ENCODE assay signal across 9 mouse cellular contexts in the genomic region with DNA sequence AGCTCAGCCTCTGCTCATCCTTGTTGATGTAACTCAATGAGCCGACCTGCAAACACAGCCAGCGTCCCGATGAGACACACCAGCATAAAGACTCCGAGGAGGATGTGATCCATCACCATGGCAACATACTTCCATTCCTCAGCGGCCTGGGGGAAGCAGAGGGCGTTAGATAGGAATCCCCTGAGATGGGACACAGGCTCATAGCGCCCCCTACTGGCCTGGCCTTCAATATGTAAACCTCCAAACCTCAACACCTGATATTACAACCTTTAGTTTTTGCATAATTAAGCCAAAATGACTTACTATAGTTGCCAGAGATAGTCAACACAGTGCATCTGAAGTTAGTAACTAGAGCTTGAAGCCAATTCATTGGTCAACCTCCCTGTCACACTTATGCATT. TPM values are rescaled to one million over a fixed set of nuclear protein-coding genes. Genes with fewer than 3 reads are reported as not detected.
DNase-seq lines count a peak whose midpoint lies in the region; TF ChIP-seq lines count a peak whose summit lies in the region.
"Had no signal": no experiment of that assay in that cellular context is flagged by ENCODE, and none has a peak within 500 bp of the region (broad histone marks: within the 10 kb centered on the region; RNA-seq: fewer than 3 reads in every experiment).

No protein-coding gene starts in this region.

- intact Hi-C loops in left cerebral cortex, postnatal 36 days (cut with DNase I): no loop called here

- peaks cover 9% of the 10 kb centered on the region; the same call in 1 of the 2 replicates for H3K4me1 ChIP-seq in heart, embryonic 10.5 days

- DNase-seq in heart, postnatal 4 days: peak; percentile 53
- no peak for DNase-seq in heart, embryonic 10.5 days (ENCODE audit: low spot score)
- peak; percentile 42 for DNase-seq in CD4-positive helper T cell, adult 2 months (ENCODE audit: low read depth, low spot score)
- peak; percentile 71 for DNase-seq in brain, embryonic 14.5 days (ENCODE audit: low read depth)
- peak; percentile 47 for DNase-seq in mesoderm, embryonic 11.5 days (ENCODE audit: low read depth, low spot score)
- DNase-seq in urinary bladder, adult 18-20 months (ENCODE audit: low spot score in 2 of 2): no peak
- no peak for DNase-seq in left cerebral cortex, postnatal 36 days (ENCODE audit: low spot score in 2 of 2)
- DNase-seq in neural tube, embryonic 10.5 days (ENCODE audit: extremely low spot score, low spot score): no peak

- TF ChIP-seq CTCF in brain, embryonic 14.5 days (IDR thresholded peaks at IDR 0.05; ENCODE audit: borderline replicate concordance, extremely low read depth, insufficient read depth, insufficient read length): peak; percentile 40; the same call in 1 of the 2 replicates

- WGBS in heart, embryonic 10.5 days: 27% methylated on average over 7 of the region's 7 CpGs

- no peak overlapping the region for H3K27ac ChIP-seq in heart, embryonic 10.5 days
- H3K27ac ChIP-seq: neural tube, embryonic 12.5 days had no signal

- H3K27me3 ChIP-seq in heart, embryonic 10.5 days (ENCODE audit: insufficient read depth, poor library complexity, severe bottlenecking): peaks cover 7% of the 10 kb centered on the region; the same call in 1 of the 2 replicates
- H3K27me3 ChIP-seq: neural tube, embryonic 12.5 days had no signal

- no peak overlapping the region for H3K4me3 ChIP-seq in heart, embryonic 10.5 days
- H3K4me3 ChIP-seq: neural tube, embryonic 12.5 days had no signal

- H3K9me3 ChIP-seq in heart, embryonic 10.5 days: no peaks in the 10 kb centered on the region
- H3K9me3 ChIP-seq: neural tube, embryonic 12.5 days had no signal

- no peaks in the 10 kb centered on the region for H3K36me3 ChIP-seq in heart, embryonic 10.5 days
- H3K36me3 ChIP-seq: neural tube, embryonic 12.5 days had no signal

- no peak for TF ChIP-seq POLR2A in brain, embryonic 14.5 days (IDR thresholded peaks at IDR 0.05; ENCODE audit: borderline replicate concordance, extremely low read depth, insufficient read depth, insufficient read length, poor library complexity, severe bottlenecking)

RNA-seq across cellular contexts. Expression of a gene that starts 14.0 kb away (rescaled TPM):
- under 1 TPM in 1 of 2 experiments, not detected in 1; 0.14 TPM for total RNA-seq in heart, postnatal 4 days (2021)
- 0.16 and 0.45 TPM in 2 replicates for polyA plus RNA-seq in heart, embryonic 10.5 days (2016; fragmentation: Nextera tagmentation; extraction: Ambion mirVana)
- polyA plus RNA-seq in brain, embryonic 14.5 days (2012; rRNA removed): 0.12 and 0.13 TPM in 2 replicates
- total RNA-seq in left cerebral cortex, postnatal 36 days (2021): under 1 TPM; 0.09 to 0.10 TPM

RNA-seq across cellular contexts. Expression of a gene that starts 36.6 kb away (rescaled TPM):
- total RNA-seq in heart, postnatal 4 days (2021): 10 to 100 TPM; 19.0 to 20.8 TPM
- polyA plus RNA-seq in heart, embryonic 10.5 days (2016; fragmentation: Nextera tagmentation; extraction: Ambion mirVana): 6.8 and 7.8 TPM in 2 replicates
- 2.8 and 3.8 TPM in 2 replicates for polyA plus RNA-seq in brain, embryonic 14.5 days (2012; rRNA removed)
- 1 to 10 TPM; 7.7 to 8.2 TPM for total RNA-seq in left cerebral cortex, postnatal 36 days (2021)

Comparison
In these comparisons a context has a peak if more than half of its experiments do, and no peak if none do; other contexts are left out.
1. DNase-seq: peak in heart, postnatal 4 days (single experiment), CD4-positive helper T cell, adult 2 months (single experiment), brain, embryonic 14.5 days (single experiment) and mesoderm, embryonic 11.5 days (single experiment); none in heart, embryonic 10.5 days (single experiment), urinary bladder, adult 18-20 months (0 of 2), left cerebral cortex, postnatal 36 days (0 of 2) and neural tube, embryonic 10.5 days (single experiment).